Mouse (Mus musculus) urinary bladder, postnatal 36 days (tissue): ENCODE measurements at regions not wholly inside any gene's neighbourhood (a gene's known extent, or its start where the extent isn't known, plus 50 kb on each side); places are given as distances from the start of the nearest gene placed in this dataset.

Experiments
- DNase-seq, 2 experiments: peaks; one replicate each; pipeline ENCODE4 v3.0.0; 2022; ENCODE audit warnings: low spot score in 2 of 2, mixed read lengths in 1 of 2

DNA sequence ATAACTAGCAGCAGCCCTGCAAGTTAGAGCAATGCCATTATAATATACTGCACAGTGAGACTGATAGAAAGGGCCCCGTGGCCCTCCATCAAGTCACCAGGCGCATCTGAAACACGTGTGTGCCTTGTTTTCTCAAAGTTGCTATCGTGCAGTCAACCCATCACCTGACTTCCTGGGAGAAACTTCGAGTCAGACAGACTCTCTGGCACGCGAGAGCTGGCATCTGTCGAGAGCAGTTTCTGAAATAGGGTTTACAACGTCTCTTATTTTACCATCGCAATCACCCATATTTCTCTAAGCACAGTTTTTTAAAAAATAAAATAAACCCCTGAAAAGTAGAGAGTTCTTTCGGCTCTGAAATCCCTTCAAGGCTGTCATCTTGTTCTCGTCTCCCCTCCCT is 169.8 kb downstream of the 3110018I06Rik start:
- no peak for DNase-seq

GRCm38 (mm10) chr12:107658821-107659220 is 170.4 kb downstream of the 3110018I06Rik start:
- no peak for DNase-seq

GRCm38 (mm10) chr12:107662624-107663023 is 174.2 kb downstream of the 3110018I06Rik start:
- no peak for DNase-seq

DNA sequence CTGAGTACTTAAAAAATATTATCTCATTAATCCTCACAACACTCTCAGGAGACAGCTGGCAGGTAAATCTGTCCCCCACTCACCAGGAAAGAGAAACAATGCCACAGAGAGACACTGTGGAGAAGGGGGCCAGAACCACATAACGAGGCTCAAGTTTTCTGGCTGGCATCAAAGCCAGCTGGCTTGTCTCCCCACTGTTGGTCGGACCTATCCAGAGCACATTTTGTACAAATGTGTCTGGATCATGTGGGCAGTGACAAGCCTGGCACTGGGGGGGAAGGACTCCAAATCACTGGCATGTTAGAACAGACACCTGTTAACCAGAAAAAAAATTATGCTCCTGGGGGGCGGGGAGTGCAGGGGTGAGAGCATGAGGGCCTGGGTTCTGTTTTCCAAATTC is 179.4 kb downstream of the 3110018I06Rik start:
- DNase-seq, result no peak

- no peak for DNase-seq
These were observed 180.6 kb downstream of the 3110018I06Rik start for GRCm38 (mm10) chr12:107669046-107669445.

DNA sequence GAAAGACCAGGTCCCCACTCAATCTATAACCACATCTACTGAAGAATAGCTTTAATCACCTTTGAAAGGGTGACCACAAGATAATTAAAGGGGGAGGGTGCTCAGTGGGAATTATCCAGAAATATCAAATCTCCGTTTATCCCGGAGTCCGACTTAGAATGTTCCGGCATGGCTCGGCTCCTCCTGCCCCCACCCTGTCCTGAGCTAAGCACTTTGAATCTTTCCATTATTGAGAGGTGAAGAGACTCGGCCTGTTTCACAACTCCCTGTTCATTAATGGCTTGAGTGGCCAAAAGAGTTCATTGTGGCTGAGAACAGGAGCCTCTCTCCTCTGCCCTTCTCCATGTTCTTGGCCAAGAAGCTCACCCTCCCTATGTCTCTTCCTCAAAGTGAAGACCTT is 181.0 kb downstream of the 3110018I06Rik start:
- DNase-seq, result no peak

DNA sequence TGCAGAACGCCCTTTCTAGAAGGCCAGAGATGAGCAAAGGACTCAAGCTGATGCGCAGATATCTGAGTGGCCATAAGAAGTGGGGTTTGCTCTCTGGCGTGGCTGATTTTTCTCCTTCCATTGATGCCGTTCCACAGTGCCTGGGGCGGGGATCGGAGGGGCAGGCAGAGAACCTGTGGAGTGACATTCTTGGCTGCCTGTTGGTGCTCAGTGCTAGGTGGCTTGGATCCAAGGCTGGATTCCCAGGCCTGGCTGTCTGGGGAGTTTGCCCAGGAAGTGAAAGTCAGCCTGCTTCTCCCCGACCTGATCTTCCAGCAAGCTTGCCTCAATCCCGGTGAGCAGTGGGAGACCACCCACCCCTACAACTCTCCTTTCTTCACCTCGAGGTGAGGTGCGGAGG is 181.5 kb downstream of the 3110018I06Rik start:
- DNase-seq, result peak; percentile 3 to 20

DNA sequence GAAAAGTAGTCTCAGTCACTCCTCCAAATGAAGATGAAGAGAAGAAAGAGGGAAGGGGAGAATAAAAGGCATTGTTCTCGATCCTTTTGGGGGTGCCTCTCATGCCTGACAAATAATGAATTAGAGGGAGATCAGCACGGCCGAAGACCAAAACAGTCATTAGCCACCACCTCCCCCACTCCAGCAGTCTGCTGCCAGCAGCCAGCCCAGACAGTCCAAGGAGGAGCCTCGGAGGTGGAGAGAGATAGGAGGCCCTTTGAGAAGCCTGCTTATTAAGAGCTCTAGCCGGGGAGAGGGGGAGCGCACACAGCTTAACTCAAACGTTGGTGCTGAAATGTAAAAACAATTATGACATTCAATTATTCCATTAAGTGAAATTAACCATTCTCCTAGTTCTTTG is 188.6 kb downstream of the 3110018I06Rik start:
- no peak for DNase-seq

GRCm38 (mm10) chr12:107687447-107687846 is 199.0 kb downstream of the 3110018I06Rik start:
- DNase-seq, result no peak

DNA sequence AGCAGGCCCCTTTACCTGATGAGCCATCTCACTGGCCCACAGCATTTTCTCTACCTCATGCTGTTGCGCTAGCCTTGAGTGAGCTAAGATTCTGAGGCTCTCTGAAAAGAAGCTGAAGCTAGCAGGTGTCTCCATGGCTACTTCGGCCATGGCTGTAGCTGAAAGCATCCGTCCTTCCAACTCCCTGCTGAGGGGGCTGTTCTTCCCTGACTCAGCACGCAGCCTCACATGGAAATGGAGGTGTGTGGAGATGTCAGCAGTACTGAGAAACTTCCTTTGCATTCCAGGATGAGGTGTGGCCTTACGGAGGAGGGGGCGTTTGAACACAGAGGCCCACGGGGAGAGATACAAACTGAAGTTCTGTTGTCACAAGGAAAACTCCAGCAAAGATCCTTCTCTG is 201.0 kb downstream of the 3110018I06Rik start:
- DNase-seq, result no peak

GRCm38 (mm10) chr12:107690061-107690460 is 201.6 kb downstream of the 3110018I06Rik start:
- DNase-seq, result no peak

DNA sequence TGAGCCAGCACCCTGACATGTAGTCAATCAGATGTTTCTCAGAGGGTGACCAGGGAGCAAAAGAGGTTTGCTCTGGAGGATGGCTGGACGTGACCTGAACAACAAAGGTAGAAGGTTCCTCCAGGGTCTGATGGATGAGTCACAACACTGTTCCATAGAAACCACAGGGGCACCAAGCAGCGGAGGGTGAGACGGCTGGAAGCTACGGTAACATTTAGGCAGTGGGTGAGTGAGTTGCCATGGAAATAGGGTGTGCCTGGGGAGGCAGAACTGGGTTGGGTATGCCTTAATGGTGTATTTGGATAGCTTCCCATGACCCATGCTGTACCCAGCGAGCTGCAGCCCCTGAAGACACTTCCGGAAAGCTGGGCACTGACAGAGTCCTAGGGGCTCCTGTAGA is 205.3 kb downstream of the 3110018I06Rik start:
- DNase-seq, result no peak

- no peak for DNase-seq
These were observed 206.6 kb downstream of the 3110018I06Rik start for GRCm38 (mm10) chr12:107695014-107695413.

GRCm38 (mm10) chr12:107695438-107696267 is 207.2 kb downstream of the 3110018I06Rik start:
- no peak for DNase-seq

GRCm38 (mm10) chr12:107700317-107700716 is 211.9 kb downstream of the 3110018I06Rik start:
- no peak for DNase-seq

DNA sequence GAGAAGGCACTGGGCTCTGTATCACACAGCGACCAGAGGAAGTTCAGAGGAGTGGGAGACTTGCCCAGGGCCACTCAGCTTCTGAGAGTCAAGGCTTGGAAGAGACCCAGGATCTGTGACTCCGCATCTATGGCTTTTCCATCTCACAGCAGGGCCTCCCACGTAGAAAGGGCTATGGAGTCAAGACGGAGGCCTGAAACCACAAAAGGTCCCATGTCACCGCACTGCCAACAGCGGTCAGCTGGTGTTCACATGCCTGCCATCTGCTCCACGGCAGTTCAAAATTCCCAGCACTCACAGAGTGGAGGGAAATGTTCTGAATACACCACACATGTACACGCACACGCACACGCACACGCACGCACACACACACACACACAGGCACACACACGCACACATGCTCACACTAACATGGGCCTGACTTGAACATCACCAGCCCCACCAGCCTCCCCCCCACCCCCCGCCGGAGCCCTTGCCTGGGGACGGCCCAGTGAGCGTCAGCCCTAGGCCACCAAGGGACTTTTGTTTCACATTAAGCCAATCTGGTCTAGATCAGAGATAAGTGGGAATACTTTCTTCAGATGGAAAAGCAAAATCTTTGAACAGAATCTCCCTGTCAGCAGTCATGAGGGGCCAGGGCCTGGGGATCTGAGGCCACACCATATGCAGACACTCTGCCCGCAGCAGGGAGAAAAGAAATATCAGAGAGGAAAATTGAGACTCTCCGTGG is 212.6 kb downstream of the 3110018I06Rik start:
- no peak for DNase-seq

DNA sequence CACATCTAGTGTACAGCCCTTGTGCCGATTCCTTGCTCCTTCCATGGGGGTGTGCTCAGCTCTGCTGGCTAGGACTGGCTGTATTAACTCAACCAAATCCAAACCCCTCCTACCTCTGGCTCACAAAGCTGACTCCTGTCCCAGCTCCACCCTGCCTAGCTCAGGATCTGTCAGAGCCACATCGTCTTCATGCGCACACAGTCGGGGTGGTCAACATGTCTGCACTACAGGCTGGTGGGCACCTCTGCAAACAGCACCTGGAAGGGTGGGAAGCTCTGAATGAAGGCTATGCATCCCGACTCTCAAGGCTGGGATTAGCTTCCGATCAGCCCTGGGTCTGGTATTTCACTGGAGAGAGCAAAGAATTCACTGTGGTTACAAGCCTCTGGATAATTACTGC is 220.4 kb downstream of the 3110018I06Rik start:
- no peak for DNase-seq

DNA sequence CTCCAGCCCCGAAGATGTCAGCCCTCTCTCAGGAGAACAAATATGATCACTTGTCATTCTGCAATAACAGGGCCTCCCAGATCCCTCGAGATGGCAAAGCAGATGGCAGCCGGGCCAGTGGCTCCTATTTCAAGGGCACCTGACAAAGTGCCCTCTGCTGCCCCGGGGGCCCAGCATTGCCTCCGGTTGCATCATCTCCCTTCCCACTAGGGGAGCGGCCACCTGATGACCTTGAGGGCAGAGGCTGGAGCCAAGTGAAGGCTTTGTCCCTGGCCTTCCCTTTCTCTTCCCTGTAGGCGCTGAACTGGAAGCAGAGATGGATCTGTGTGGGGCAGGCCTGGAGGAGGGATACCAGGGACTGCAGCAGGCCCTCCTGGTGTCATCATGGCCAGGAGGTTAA is 222.6 kb downstream of the 3110018I06Rik start:
- no peak for DNase-seq

DNA sequence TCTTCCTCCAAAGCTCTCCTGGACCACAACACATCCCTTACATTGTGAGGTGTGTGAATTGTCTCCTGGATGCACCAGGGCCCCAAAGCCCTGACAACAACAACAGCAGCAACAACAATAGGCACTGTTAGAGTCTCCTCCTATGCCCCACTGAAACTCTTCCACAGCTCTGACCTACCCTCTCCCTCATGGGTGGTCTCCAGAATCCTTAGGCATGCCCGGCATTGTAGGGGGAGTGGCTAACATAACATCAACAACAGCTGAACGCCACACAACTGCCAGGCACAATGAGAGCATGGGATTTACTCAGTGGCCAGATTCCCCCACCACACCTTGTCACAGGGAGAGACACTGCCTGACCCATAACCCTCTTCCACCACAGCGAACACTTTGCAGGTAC is 223.2 kb downstream of the 3110018I06Rik start:
- DNase-seq, result no peak

DNA sequence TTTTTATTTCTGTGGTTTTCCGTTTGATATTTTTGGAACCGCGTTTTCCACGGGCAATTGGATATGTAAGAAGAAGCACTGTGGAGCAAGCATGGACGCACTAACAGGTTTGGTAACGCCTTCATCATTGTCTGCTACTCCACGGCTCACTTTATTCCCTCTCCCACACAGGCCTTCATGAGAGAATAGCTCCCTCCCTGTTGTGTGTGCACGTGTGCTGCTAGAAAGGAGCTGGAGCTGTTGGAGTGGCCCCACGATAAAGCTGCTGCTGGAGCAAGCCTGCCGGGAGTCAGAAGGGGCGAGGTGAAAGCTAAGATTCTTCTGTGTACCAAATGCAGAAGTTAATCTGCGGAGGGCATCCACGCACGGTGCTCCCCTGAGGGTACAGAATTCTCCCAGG is 224.8 kb downstream of the 3110018I06Rik start:
- DNase-seq, result no peak

GRCm38 (mm10) chr12:107714846-107715245 is 226.4 kb downstream of the 3110018I06Rik start:
- DNase-seq, result no peak

DNA sequence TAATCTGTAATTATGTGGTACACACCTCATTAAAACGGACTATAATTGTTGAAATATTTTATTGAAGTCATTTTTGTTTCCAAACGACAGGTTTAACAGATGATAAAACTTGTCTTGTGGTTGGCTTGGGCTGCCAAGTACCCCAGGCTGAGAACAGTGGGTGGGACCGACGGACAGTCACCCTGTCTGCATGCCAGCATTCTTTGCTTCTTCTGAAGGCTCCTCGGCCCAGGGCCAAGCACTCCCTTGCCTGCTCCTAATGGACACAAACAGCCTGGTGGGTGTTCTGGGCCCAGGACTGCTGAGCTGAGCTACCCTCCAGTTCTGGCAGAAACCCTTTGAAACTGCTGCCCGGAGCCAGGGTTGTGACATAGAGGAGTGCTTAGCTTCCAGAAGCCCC is 227.4 kb downstream of the 3110018I06Rik start:
- peak in 1 of 2 experiments; percentile 22 for DNase-seq

DNA sequence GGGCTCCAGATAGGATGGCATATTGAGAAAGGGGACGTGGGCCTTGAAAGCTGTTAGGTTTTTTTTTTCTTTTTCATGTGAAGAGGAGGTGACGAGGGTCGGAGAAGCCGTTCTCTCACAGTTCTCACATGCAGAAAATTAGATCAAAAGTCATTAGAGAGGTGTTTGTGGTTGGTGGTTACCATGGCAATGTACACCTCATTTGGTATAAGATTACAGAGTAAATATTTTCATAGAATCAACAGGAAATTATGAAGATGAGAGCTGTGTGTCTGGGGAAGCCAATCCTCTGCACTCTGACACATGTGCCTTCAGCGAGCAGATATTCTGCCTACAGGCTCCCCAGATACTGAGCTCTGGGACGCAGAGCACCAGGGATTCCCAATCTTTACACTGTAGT is 232.5 kb downstream of the 3110018I06Rik start:
- DNase-seq, result no peak
